Mouse (Mus musculus) intestine, embryonic 15.5 days (tissue): ENCODE data around the gene Ppm1l. TPM values are rescaled to one million over a fixed set of nuclear protein-coding genes. Genes with fewer than 3 reads are reported as not detected.
"Not testable (repeated sequence)": the region's sequence is repeated elsewhere in the genome, so short reads cannot be mapped to it uniquely, and the experiment has no call there.

Source experiments
- ATAC-seq: fragments of 200-750 bp; cut with Nextera tagmentation; 2 replicates; pipeline ENCODE4 v1.8.0; 2017; ENCODE audit warnings: moderate TSS enrichment, moderate library complexity
- H3K27ac ChIP-seq: fragments of 300-500 bp; sonication (generic); 2 replicates; pipeline ENCODE4 v1.5.1; 2015; ENCODE audit warnings: mild to moderate bottlenecking, inconsistent platforms
- H3K27me3 ChIP-seq: fragments of 300-500 bp; sonication (generic); replicated peaks from 2 replicates; pipeline ENCODE4 v1.6.1; 2015; ENCODE audit warnings: inconsistent platforms
- H3K36me3 ChIP-seq: fragments of 300-500 bp; sonication (generic); 2 replicates; pipeline ENCODE4 v1.6.1; 2015; ENCODE audit warnings: inconsistent platforms
- H3K4me1 ChIP-seq: fragments of 300-500 bp; sonication (generic); replicated peaks from 2 replicates; pipeline ENCODE4 v1.6.1; 2015; ENCODE audit warnings: inconsistent platforms
- H3K4me2 ChIP-seq: fragments of 300-500 bp; sonication (generic); replicated peaks from 2 replicates; pipeline ENCODE4 v1.6.1; 2015; ENCODE audit warnings: mild to moderate bottlenecking, inconsistent platforms
- H3K4me3 ChIP-seq: fragments of 300-500 bp; sonication (generic); replicated peaks from 2 replicates; pipeline ENCODE4 v1.5.1; 2015; ENCODE audit warnings: inconsistent platforms
- H3K9ac ChIP-seq: fragments of 300-500 bp; sonication (generic); 2 replicates; pipeline ENCODE4 v1.6.1; 2015; ENCODE audit warnings: inconsistent platforms
- H3K9me3 ChIP-seq: fragments of 300-500 bp; sonication (generic); 2 replicates; pipeline ENCODE4 v1.6.1; 2016; ENCODE audit warnings: inconsistent platforms
- WGBS: fragments of 180-500 bp; shearing (Covaris S2); methylation state at CpG from one replicate; pipeline ENCODE4 v1.1.7; 2015; 5-methylcytosine and 5-hydroxymethylcytosine counted together
- polyA plus RNA-seq: library from polyadenylated mRNA; unstranded; fragments of >200 nt; fragmentation: Nextera tagmentation; extraction: Ambion mirVana; gene quantifications from 2 replicates; pipeline ENCODE4 v1.2.1, GENCODE M21; 2015

Ppm1l gene
- polyA plus RNA-seq, 1 experiment from 2014 or later: 5.8 TPM

DNA sequence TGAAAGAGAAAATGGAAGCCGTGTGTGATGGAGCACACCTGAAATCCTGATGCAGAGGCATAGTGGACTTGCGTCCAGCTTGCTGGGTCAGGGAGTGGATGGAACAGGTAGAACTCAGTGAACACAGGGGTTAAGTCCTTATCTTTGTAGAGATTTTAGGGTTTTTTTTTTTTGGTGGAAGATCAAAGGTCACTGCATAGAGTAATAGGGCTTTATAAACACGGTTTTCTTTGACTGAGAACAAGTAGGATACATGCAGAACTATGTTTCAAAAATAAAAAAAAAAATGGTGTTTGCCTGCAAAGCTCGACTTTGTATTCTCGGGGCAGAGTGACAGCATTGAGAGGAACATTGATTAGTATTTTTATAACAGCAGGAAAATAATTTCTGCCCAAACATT, 75.6 kb downstream of the Ppm1l start:
- H3K27ac ChIP-seq: no peak overlapping the region
- no peak overlapping the region for H3K4me2 ChIP-seq
- no peak overlapping the region for H3K9ac ChIP-seq
- 69% methylated on average over 5 of the region's 5 CpGs for WGBS
- no peak overlapping the region for H3K4me3 ChIP-seq
- no peaks in the 10 kb centered on the region for H3K4me1 ChIP-seq
- no peaks in the 10 kb centered on the region for H3K27me3 ChIP-seq
- no peaks in the 10 kb centered on the region for H3K9me3 ChIP-seq
- no peak for ATAC-seq
- H3K36me3 ChIP-seq: no peaks in the 10 kb centered on the region

DNA sequence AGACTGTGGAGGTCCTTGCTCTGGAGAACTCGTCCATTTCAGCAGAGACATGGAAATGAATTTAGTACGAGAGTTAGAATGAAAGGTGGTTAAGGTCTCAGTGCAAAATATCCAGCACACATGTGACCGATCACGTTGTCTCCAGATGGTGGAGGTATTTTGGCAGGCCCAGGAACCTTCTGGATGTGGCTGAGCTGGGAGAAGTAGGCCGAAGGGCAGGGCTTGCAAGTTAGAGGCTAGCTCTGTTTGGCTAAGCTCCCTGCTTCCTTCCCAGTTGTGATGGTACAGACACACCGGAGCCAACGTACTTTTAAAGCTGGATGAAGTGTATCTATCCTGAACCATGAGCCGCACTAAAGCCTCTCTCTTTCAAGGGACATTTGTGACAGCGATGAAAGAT, 76.4 kb downstream of the Ppm1l start:
- no peaks in the 10 kb centered on the region for H3K4me1 ChIP-seq
- ATAC-seq: no peak

DNA sequence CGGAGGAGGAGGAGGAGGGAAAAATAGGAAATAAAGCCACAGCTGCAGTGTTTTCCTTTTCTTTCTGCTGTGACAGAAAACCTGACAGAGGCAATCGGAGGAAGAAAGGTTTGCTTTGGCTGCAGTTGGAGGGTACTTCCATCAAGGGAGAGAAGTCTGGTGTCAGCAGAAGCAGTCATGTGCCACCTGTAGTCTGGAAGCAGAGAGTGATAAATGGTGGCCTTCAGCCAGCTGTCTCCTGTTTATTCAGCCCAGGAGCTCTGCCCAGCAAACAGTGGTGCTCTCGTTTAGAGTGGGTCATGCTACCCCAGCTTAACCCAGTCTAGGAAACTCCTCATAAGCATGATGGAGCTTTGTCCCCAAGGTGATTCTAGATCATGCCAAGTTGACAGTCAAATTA, 77.3 kb downstream of the Ppm1l start:
- no peaks in the 10 kb centered on the region for H3K9me3 ChIP-seq
- ATAC-seq: no peak
- H3K4me3 ChIP-seq: no peak overlapping the region
- no peak overlapping the region for H3K4me2 ChIP-seq
- H3K36me3 ChIP-seq: no peaks in the 10 kb centered on the region
- H3K27ac ChIP-seq: no peak overlapping the region
- no peaks in the 10 kb centered on the region for H3K27me3 ChIP-seq
- no peaks in the 10 kb centered on the region for H3K4me1 ChIP-seq
- WGBS: 62% methylated on average over 3 of the region's 3 CpGs
- no peak overlapping the region for H3K9ac ChIP-seq

More for the DNA sequence above, 76.4 kb downstream of the Ppm1l start:
- no peak overlapping the region for H3K4me2 ChIP-seq
- H3K36me3 ChIP-seq: no peaks in the 10 kb centered on the region
- no peaks in the 10 kb centered on the region for H3K27me3 ChIP-seq
- no peaks in the 10 kb centered on the region for H3K9me3 ChIP-seq
- H3K27ac ChIP-seq: no peak overlapping the region
- H3K9ac ChIP-seq: no peak overlapping the region
- H3K4me3 ChIP-seq: no peak overlapping the region
- 90% methylated on average over 9 of the region's 9 CpGs for WGBS

DNA sequence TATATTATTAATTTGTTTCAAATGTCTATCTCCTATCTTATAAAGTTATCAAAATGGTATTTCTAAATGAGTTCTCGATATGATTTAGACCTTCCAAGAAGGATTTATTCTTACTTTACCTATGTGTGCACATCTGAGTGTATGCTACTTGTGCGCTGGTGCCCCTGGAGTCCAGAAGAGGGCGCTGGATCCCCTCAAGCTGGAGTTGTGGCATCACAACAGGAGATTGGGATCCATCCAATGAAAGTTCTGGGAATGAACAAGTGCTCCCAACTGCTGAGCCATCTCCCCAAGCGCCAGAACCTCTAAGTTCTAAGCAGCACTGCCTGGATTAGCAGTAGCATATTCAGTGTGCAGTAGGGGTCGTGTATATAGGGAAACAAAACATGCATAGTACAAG, 78.4 kb downstream of the Ppm1l start:
- H3K4me3 ChIP-seq: no peak overlapping the region
- WGBS: 79% methylated on average over 5 of the region's 5 CpGs
- no peaks in the 10 kb centered on the region for H3K9me3 ChIP-seq
- H3K36me3 ChIP-seq: no peaks in the 10 kb centered on the region
- no peak overlapping the region for H3K4me2 ChIP-seq
- no peaks in the 10 kb centered on the region for H3K27me3 ChIP-seq
- no peak overlapping the region for H3K9ac ChIP-seq
- no peak overlapping the region for H3K27ac ChIP-seq
- no peak for ATAC-seq
- no peaks in the 10 kb centered on the region for H3K4me1 ChIP-seq

DNA sequence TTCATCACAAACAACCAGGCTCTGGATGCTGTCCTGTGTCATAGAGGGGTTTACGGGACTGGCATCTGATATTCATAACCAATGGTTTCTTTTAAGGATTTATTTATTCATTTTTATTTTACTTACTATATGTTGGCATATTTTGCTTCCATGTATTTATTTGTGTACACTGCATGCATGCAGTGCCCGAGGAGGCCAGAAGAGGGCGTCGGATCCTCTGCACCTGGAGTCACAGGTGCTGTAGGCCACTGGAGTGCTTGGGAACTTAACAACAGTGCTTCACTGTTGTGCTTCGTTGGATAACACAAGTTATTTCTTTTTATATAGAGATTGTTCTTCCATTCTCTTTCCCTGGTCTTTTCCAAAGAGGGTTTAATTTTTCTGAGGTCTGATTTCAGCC, 81.1 kb downstream of the Ppm1l start:
- no peak for ATAC-seq
- H3K4me1 ChIP-seq: no peaks in the 10 kb centered on the region
- H3K4me3 ChIP-seq: no peak overlapping the region
- H3K4me2 ChIP-seq: no peak overlapping the region
- H3K27me3 ChIP-seq: no peaks in the 10 kb centered on the region
- no peaks in the 10 kb centered on the region for H3K9me3 ChIP-seq
- 64% methylated on average over 5 of the region's 5 CpGs for WGBS
- H3K9ac ChIP-seq: no peak overlapping the region
- no peaks in the 10 kb centered on the region for H3K36me3 ChIP-seq
- H3K27ac ChIP-seq: no peak overlapping the region

DNA sequence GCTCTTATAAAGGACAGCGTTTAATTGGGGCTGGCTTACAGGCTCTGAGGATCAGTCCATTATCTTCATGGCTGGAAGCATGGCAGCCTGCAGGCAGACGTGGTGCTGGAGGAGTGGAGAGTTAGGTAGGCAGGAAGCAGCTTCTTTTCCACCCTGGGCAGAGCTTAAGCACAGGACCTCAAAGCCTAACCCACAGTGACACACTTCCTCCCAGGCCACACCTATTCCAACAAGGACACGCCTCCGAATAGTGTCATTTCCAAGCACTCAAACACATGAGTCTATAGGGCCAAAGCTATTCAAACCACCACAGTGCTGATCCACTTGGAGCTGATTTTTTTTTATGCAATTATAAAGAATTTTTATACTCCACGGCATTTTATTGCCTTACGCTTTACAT, 82.7 kb downstream of the Ppm1l start:
- H3K36me3 ChIP-seq: no peaks in the 10 kb centered on the region
- ATAC-seq: no peak
- no peak overlapping the region for H3K9ac ChIP-seq
- H3K9me3 ChIP-seq: no peaks in the 10 kb centered on the region
- no peaks in the 10 kb centered on the region for H3K27me3 ChIP-seq
- no peaks in the 10 kb centered on the region for H3K4me1 ChIP-seq
- no peak overlapping the region for H3K4me3 ChIP-seq
- 86% methylated on average over 6 of the region's 6 CpGs for WGBS
- no peak overlapping the region for H3K4me2 ChIP-seq
- no peak overlapping the region for H3K27ac ChIP-seq

DNA sequence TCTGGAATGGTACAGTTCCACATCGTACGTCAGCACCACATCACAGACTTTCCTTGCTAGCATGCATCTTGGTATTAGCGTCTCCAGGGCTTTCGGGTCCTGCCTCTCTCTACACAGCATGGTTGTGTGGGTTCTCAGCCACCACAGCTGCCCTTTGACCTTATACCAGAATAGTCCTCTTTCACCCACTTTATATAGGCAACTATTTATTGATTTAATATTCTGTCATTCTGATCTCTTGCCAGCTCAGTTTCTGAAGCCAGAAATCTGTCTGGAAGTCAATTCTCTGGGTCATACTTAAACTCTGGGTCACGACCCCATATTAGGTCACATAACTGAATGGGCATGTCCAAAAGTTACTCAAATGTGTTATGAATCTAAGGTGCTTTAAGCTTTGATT, 86.5 kb downstream of the Ppm1l start:
- H3K9me3 ChIP-seq: no peaks in the 10 kb centered on the region
- H3K4me1 ChIP-seq: no peaks in the 10 kb centered on the region
- no peak overlapping the region for H3K4me3 ChIP-seq
- H3K36me3 ChIP-seq: no peaks in the 10 kb centered on the region
- H3K9ac ChIP-seq: no peak overlapping the region
- no peak overlapping the region for H3K27ac ChIP-seq
- no peak for ATAC-seq
- no peaks in the 10 kb centered on the region for H3K27me3 ChIP-seq
- WGBS: 90% methylated on average over 5 of the region's 5 CpGs
- H3K4me2 ChIP-seq: no peak overlapping the region

DNA sequence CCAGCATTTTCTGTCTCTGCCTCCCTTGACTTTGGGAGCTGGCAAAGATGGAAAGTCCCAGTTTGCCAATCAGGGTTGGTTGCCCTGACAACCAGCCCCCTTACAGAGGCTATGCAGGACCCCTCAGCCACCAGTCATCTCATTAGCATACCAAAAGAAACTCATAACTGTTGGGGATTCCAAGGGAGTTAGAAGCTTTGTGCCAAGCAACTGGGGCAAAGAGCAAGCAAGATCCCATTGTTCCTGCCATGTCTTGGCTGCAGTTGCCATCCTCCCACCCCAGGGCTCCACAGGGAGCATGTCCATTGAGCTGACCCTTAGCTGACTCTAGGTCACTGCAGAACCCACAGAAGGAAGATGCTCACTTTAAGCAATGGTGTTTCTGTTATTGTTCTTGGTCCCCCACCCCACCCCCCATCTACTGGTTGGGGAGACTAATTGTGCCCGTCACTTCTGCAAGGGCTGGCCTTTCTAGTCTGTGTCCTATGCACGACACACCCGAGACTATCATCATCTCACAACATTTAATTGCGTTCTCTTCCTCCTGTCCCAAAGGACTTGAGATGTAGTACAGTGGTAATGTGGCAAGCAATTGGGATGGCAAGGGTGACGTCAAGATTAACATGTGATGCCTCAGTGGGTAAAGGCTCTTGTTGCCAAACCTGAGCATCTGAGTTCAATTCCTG, 89.7 kb downstream of the Ppm1l start:
- no peak overlapping the region for H3K9ac ChIP-seq
- ATAC-seq: no peak
- WGBS: 86% methylated on average over 5 of the region's 5 CpGs
- H3K27me3 ChIP-seq: no peaks in the 10 kb centered on the region
- no peak overlapping the region for H3K27ac ChIP-seq
- H3K4me3 ChIP-seq: no peak overlapping the region
- H3K4me2 ChIP-seq: no peak overlapping the region
- no peaks in the 10 kb centered on the region for H3K9me3 ChIP-seq
- H3K36me3 ChIP-seq: no peaks in the 10 kb centered on the region
- H3K4me1 ChIP-seq: no peaks in the 10 kb centered on the region

DNA sequence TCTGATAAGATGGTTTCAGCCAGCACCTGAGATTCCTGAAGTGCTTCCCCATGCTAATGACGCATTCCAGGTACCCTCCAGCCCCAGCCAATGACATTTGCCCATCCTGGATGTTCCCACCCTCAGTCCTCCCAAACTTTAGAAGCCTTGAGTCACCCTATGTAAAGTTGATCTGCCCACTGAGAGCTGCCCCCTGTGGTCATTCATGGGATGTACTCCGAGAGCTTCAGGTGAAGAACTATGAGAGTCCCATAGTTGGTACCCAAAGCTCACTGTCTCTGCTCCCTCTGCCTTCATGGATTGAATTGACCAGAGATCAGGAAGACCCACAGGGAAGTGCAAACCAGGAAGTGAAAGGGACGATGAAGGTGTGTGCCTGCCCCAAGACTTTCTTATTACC, 91.4 kb downstream of the Ppm1l start:
- WGBS: 79% methylated on average over 3 of the region's 3 CpGs
- no peak for ATAC-seq

DNA sequence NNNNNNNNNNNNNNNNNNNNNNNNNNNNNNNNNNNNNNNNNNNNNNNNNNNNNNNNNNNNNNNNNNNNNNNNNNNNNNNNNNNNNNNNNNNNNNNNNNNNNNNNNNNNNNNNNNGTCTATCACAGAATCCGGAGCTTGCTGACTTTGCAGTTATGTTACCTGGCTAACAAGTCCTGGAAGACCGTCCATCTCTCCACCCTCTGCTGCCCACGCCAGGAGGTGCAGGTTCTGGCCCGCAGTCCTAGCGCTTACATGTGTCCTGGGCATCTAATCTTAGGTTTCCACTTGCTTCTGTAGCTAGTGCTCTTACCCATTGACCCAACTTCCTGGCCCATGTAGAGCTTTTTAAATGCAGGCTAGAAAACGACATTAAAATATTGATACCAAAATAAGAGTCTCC, 99.5 kb downstream of the Ppm1l start:
- Histone ChIP-seq H3K4me1 (no peaks in the 10 kb centered on the region), H3K4me2 (no peak overlapping the region), H3K9ac (no peak overlapping the region), H3K9me3 (no peaks in the 10 kb centered on the region), H3K27me3 (no peaks in the 10 kb centered on the region), H3K4me3 (no peak overlapping the region), H3K36me3 (no peaks in the 10 kb centered on the region), H3K27ac (no peak overlapping the region)
- no peak for ATAC-seq
- WGBS: 81% methylated on average over 6 of the region's 6 CpGs

More for the DNA sequence above, 91.4 kb downstream of the Ppm1l start:
- no peaks in the 10 kb centered on the region for H3K36me3 ChIP-seq
- H3K4me3 ChIP-seq: no peak overlapping the region
- no peaks in the 10 kb centered on the region for H3K9me3 ChIP-seq
- no peaks in the 10 kb centered on the region for H3K27me3 ChIP-seq
- no peaks in the 10 kb centered on the region for H3K4me1 ChIP-seq
- no peak overlapping the region for H3K9ac ChIP-seq
- no peak overlapping the region for H3K27ac ChIP-seq
- H3K4me2 ChIP-seq: no peak overlapping the region

DNA sequence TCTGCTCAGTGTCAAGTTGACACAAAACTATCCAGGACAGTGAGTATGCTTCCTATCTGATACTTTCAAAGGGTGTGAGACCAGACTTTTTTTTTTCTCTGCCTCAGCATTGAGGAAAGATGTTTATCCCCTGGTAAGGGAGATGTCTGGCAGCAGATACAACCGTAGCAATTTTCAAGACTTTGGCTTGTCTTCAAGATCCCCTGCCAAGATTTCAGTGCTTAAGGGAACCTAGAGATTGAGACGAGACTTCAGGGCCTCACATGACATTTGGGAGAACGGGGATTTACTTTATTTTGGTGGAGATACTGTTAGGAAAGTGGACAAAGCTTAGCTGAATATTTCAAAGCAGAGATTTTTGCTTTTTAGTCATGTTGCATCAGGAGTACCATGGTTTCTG, 106.1 kb downstream of the Ppm1l start:
- Histone ChIP-seq H3K9me3 (no peaks in the 10 kb centered on the region), H3K4me3 (no peak overlapping the region), H3K27me3 (no peaks in the 10 kb centered on the region), H3K4me1 (no peaks in the 10 kb centered on the region), H3K9ac (no peak overlapping the region), H3K27ac (no peak overlapping the region), H3K4me2 (no peak overlapping the region), H3K36me3 (no peaks in the 10 kb centered on the region)
- no peak for ATAC-seq
- WGBS: 59% methylated on average over 3 of the region's 3 CpGs

DNA sequence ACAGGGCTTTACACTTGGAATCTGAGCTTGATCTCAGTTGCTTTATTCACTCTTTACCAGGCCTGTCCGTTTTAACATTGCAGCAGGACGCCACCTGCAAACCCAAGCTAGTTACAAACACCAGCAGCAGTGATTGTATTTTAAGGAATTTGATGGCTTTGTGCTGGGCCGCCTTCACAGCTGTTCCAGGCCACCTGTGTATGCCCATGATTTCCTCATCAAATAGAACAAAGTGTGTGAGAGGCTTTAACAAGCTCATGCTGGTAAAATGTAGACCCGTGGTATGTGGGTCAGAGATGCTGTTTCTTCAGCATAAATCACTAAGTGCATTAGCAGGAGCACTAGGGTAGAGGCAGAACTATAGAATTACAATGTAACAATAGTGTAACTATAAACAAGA, 106.7 kb downstream of the Ppm1l start:
- ATAC-seq: no peak
- Histone ChIP-seq H3K9ac (no peak overlapping the region), H3K4me1 (no peaks in the 10 kb centered on the region), H3K27me3 (no peaks in the 10 kb centered on the region), H3K27ac (no peak overlapping the region), H3K4me2 (no peak overlapping the region), H3K36me3 (no peaks in the 10 kb centered on the region), H3K9me3 (no peaks in the 10 kb centered on the region), H3K4me3 (no peak overlapping the region)
- 58% methylated on average over 4 of the region's 4 CpGs for WGBS

DNA sequence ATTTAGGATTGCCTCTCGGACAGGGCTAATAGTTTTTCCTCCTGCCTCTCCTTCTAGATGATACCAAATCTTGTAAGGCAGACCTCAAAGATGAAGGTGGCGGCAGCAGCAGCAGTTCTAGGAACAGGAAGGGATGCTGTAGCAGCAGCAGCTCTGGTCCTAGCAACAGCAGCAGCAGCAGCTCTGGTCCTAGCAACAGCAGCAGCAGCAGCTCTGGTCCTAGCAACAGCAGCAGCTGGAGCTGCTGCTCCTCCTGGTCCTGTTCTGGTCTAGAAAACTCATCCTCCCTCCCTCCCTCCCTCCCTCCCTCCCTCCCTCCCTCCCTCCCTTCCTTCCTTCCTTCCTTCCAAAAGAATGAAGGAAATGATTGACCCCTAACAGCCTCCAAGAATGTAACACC, 108.1 kb downstream of the Ppm1l start:
- WGBS: 85% methylated on average over 2 of the region's 2 CpGs
- H3K4me1 ChIP-seq, H3K9me3 ChIP-seq, H3K9ac ChIP-seq, H3K4me2 ChIP-seq, H3K36me3 ChIP-seq, H3K4me3 ChIP-seq, H3K27me3 ChIP-seq, ATAC-seq, H3K27ac ChIP-seq: not testable (repeated sequence)
